Mouse (Mus musculus): Measurements from ENCODE around the gene Nipsnap2. TPM values are rescaled to one million over a fixed set of nuclear protein-coding genes. Genes with fewer than 3 reads are reported as not detected.
"Not testable (repeated sequence)": the region's sequence is repeated elsewhere in the genome, so short reads cannot be mapped to it uniquely, and the experiment has no call there.

Gene Nipsnap2
- polyA plus RNA-seq, 1 experiment from 2014 or later = 101 TPM

GRCm38 (mm10) chr5:129772433-129772832 lies 47.6 kb downstream of the Nipsnap2 start:
- Histone ChIP-seq H3K9ac (ENCODE audit: low read length) (no peak overlapping the region), H3K4me3 (ENCODE audit: low read depth, low read length) (no peak overlapping the region), H3K27me3 (replicated peaks; ENCODE audit: control insufficient read depth, insufficient read depth, low read length) (no peaks in the 10 kb centered on the region), H3K9me3 (ENCODE audit: control insufficient read depth, low read length) (no peaks in the 10 kb centered on the region), H3K36me3 (ENCODE audit: control insufficient read depth, insufficient read depth, low read length) (peaks cover 6% of the 10 kb centered on the region; the same call in 1 of the 2 replicates), H3K27ac (ENCODE audit: low read depth) (no peak overlapping the region), H3K4me2 (ENCODE audit: low read length) (no peak overlapping the region), H3K4me1 (replicated peaks; ENCODE audit: control insufficient read depth, insufficient read depth, low read length) (no peaks in the 10 kb centered on the region)
- WGBS = 88% methylated on average over 10 of the region's 10 CpGs
- ATAC-seq (replicated peaks; ENCODE audit: low FRiP score, low TSS enrichment, low read depth) (no peak), DNase-seq (ENCODE audit: low spot score) (no peak)

GRCm38 (mm10) chr5:129773330-129773729 lies 48.5 kb downstream of the Nipsnap2 start:
- H3K36me3 ChIP-seq (ENCODE audit: control insufficient read depth, insufficient read depth, low read length); H3K4me1 ChIP-seq (replicated peaks; ENCODE audit: control insufficient read depth, insufficient read depth, low read length); DNase-seq (ENCODE audit: low spot score); H3K9me3 ChIP-seq (ENCODE audit: control insufficient read depth, low read length); H3K9ac ChIP-seq (ENCODE audit: low read length); H3K27ac ChIP-seq (ENCODE audit: low read depth); ATAC-seq (replicated peaks; ENCODE audit: low FRiP score, low TSS enrichment, low read depth); H3K27me3 ChIP-seq (replicated peaks; ENCODE audit: control insufficient read depth, insufficient read depth, low read length); H3K4me3 ChIP-seq (ENCODE audit: low read depth, low read length); H3K4me2 ChIP-seq (ENCODE audit: low read length): not testable (repeated sequence)
- 86% methylated on average over 4 of the region's 4 CpGs for WGBS

- H3K9me3 ChIP-seq (ENCODE audit: control insufficient read depth, low read length) = no peaks in the 10 kb centered on the region
- H3K4me3 ChIP-seq (ENCODE audit: low read depth, low read length) = no peak overlapping the region
- H3K36me3 ChIP-seq (ENCODE audit: control insufficient read depth, insufficient read depth, low read length) = no peaks in the 10 kb centered on the region
- no peak overlapping the region for H3K27ac ChIP-seq (ENCODE audit: low read depth)
- H3K27me3 ChIP-seq (replicated peaks; ENCODE audit: control insufficient read depth, insufficient read depth, low read length) = no peaks in the 10 kb centered on the region
- ATAC-seq (replicated peaks; ENCODE audit: low FRiP score, low TSS enrichment, low read depth) = no peak
- peaks cover 4% of the 10 kb centered on the region; the same call in 1 of the 2 replicates for H3K4me1 ChIP-seq (replicated peaks; ENCODE audit: control insufficient read depth, insufficient read depth, low read length)
- H3K9ac ChIP-seq (ENCODE audit: low read length) = no peak overlapping the region
- no peak for DNase-seq (ENCODE audit: low spot score)
- no peak overlapping the region for H3K4me2 ChIP-seq (ENCODE audit: low read length)
- 85% methylated on average over 3 of the region's 3 CpGs for WGBS
Observed at GRCm38 (mm10) chr5:129774661-129775060, 49.8 kb downstream of the Nipsnap2 start.

GRCm38 (mm10) chr5:129778348-129778995 lies 53.6 kb downstream of the Nipsnap2 start:
- DNase-seq (ENCODE audit: low spot score) = no peak
- Histone ChIP-seq H3K4me3 (ENCODE audit: low read depth, low read length) (peak overlapping the region; percentile 61), H3K4me1 (replicated peaks; ENCODE audit: control insufficient read depth, insufficient read depth, low read length) (peaks cover 6% of the 10 kb centered on the region; the same call in 1 of the 2 replicates), H3K27me3 (replicated peaks; ENCODE audit: control insufficient read depth, insufficient read depth, low read length) (no peaks in the 10 kb centered on the region), H3K4me2 (ENCODE audit: low read length) (peak overlapping the region; percentile 93), H3K36me3 (ENCODE audit: control insufficient read depth, insufficient read depth, low read length) (no peaks in the 10 kb centered on the region), H3K27ac (ENCODE audit: low read depth) (no peak overlapping the region), H3K9me3 (ENCODE audit: control insufficient read depth, low read length) (no peaks in the 10 kb centered on the region), H3K9ac (ENCODE audit: low read length) (peak overlapping the region; percentile 59)
- ATAC-seq (replicated peaks; ENCODE audit: low FRiP score, low TSS enrichment, low read depth) = no peak
- WGBS = 42% methylated on average over 11 of the region's 11 CpGs

- DNase-seq (ENCODE audit: low spot score) (peak; percentile 88), ATAC-seq (replicated peaks; ENCODE audit: low FRiP score, low TSS enrichment, low read depth) (peak; percentile 91)
- Histone ChIP-seq H3K27ac (ENCODE audit: low read depth) (no peak overlapping the region), H3K4me3 (ENCODE audit: low read depth, low read length) (peak overlapping the region; percentile 61), H3K9me3 (ENCODE audit: control insufficient read depth, low read length) (no peaks in the 10 kb centered on the region), H3K4me2 (ENCODE audit: low read length) (peak overlapping the region; percentile 93), H3K27me3 (replicated peaks; ENCODE audit: control insufficient read depth, insufficient read depth, low read length) (no peaks in the 10 kb centered on the region), H3K4me1 (replicated peaks; ENCODE audit: control insufficient read depth, insufficient read depth, low read length) (peaks cover 6% of the 10 kb centered on the region; the same call in 1 of the 2 replicates), H3K9ac (ENCODE audit: low read length) (peak overlapping the region; percentile 59), H3K36me3 (ENCODE audit: control insufficient read depth, insufficient read depth, low read length) (no peaks in the 10 kb centered on the region)
- WGBS = under 1% methylated on average over 32 of the region's 32 CpGs
Observed at GRCm38 (mm10) chr5:129778996-129779716, 54.3 kb downstream of the Nipsnap2 start.

- H3K9me3 ChIP-seq (ENCODE audit: control insufficient read depth, low read length) = no peaks in the 10 kb centered on the region
- 84% methylated on average over 3 of the region's 3 CpGs for WGBS
- no peak overlapping the region for H3K9ac ChIP-seq (ENCODE audit: low read length)
- no peaks in the 10 kb centered on the region for H3K36me3 ChIP-seq (ENCODE audit: control insufficient read depth, insufficient read depth, low read length)
- DNase-seq (ENCODE audit: low spot score) = no peak
- peaks cover 6% of the 10 kb centered on the region; the same call in 1 of the 2 replicates for H3K4me1 ChIP-seq (replicated peaks; ENCODE audit: control insufficient read depth, insufficient read depth, low read length)
- H3K4me3 ChIP-seq (ENCODE audit: low read depth, low read length) = no peak overlapping the region
- H3K27ac ChIP-seq (ENCODE audit: low read depth) = no peak overlapping the region
- no peak for ATAC-seq (replicated peaks; ENCODE audit: low FRiP score, low TSS enrichment, low read depth)
- H3K4me2 ChIP-seq (ENCODE audit: low read length) = no peak overlapping the region
- no peaks in the 10 kb centered on the region for H3K27me3 ChIP-seq (replicated peaks; ENCODE audit: control insufficient read depth, insufficient read depth, low read length)
Observed at GRCm38 (mm10) chr5:129780131-129780530, 55.3 kb downstream of the Nipsnap2 start.

- 48% methylated on average over 3 of the region's 3 CpGs for WGBS
- peaks cover 8% of the 10 kb centered on the region; the same call in 1 of the 2 replicates for H3K4me1 ChIP-seq (replicated peaks; ENCODE audit: control insufficient read depth, insufficient read depth, low read length)
- no peaks in the 10 kb centered on the region for H3K36me3 ChIP-seq (ENCODE audit: control insufficient read depth, insufficient read depth, low read length)
- DNase-seq (ENCODE audit: low spot score) = no peak
- no peak overlapping the region for H3K4me2 ChIP-seq (ENCODE audit: low read length)
- no peak overlapping the region for H3K4me3 ChIP-seq (ENCODE audit: low read depth, low read length)
- no peaks in the 10 kb centered on the region for H3K27me3 ChIP-seq (replicated peaks; ENCODE audit: control insufficient read depth, insufficient read depth, low read length)
- no peak overlapping the region for H3K27ac ChIP-seq (ENCODE audit: low read depth)
- no peaks in the 10 kb centered on the region for H3K9me3 ChIP-seq (ENCODE audit: control insufficient read depth, low read length)
- ATAC-seq (replicated peaks; ENCODE audit: low FRiP score, low TSS enrichment, low read depth) = no peak
- H3K9ac ChIP-seq (ENCODE audit: low read length) = no peak overlapping the region
Observed at GRCm38 (mm10) chr5:129782211-129782610, 57.3 kb downstream of the Nipsnap2 start.

GRCm38 (mm10) chr5:129785235-129785870 lies 60.5 kb downstream of the Nipsnap2 start:
- Histone ChIP-seq H3K27ac (ENCODE audit: low read depth) (no peak overlapping the region), H3K9ac (ENCODE audit: low read length) (no peak overlapping the region), H3K4me3 (ENCODE audit: low read depth, low read length) (no peak overlapping the region), H3K27me3 (replicated peaks; ENCODE audit: control insufficient read depth, insufficient read depth, low read length) (no peaks in the 10 kb centered on the region), H3K36me3 (ENCODE audit: control insufficient read depth, insufficient read depth, low read length) (peaks cover 20% of the 10 kb centered on the region), H3K4me2 (ENCODE audit: low read length) (no peak overlapping the region), H3K9me3 (ENCODE audit: control insufficient read depth, low read length) (no peaks in the 10 kb centered on the region), H3K4me1 (replicated peaks; ENCODE audit: control insufficient read depth, insufficient read depth, low read length) (peaks cover 12% of the 10 kb centered on the region)
- ATAC-seq (replicated peaks; ENCODE audit: low FRiP score, low TSS enrichment, low read depth) (no peak), DNase-seq (ENCODE audit: low spot score) (no peak)
- WGBS = 93% methylated on average over 5 of the region's 5 CpGs

All from intestine, embryonic 14.5 days (tissue).